Mouse (Mus musculus) ES-Bruce4 (cell line): ENCODE data around the gene 4930519G04Rik.

Source experiments
- CTCF ChIP-seq: IDR thresholded peaks from one replicate; pipeline ENCODE4 v1.8.1; 2011; ENCODE audit warnings: low read depth, low read length
- EP300 ChIP-seq: IDR thresholded peaks from 2 replicates; pipeline ENCODE4 v1.6.1; 2011; ENCODE audit warnings: low read depth, low read length; ENCODE audit not compliant: insufficient read depth
- POLR2A ChIP-seq: IDR thresholded peaks from one replicate; pipeline ENCODE4 v1.8.1; 2011; ENCODE audit warnings: low read length; ENCODE audit not compliant: insufficient read depth

GRCm38 (mm10) chr5:114897374-114897793 lies 43.9 kb downstream of the 4930519G04Rik start:
- TF ChIP-seq CTCF (no peak), EP300 (0 out of 2 replicates have a peak, but pooled peaks have one; percentile 34), POLR2A (no peak)
